Mouse (Mus musculus): ENCODE measurements around the gene Sox6.
A peak's percentile ranks its signal among the peaks of the same experiment; 100 is the strongest.

Sox6 gene

GRCm38 (mm10) chr7:115752121-115752634 is 286.4 kb downstream of the Sox6 start:
- DNase-seq (ENCODE audit: low read depth) = no peak

DNA sequence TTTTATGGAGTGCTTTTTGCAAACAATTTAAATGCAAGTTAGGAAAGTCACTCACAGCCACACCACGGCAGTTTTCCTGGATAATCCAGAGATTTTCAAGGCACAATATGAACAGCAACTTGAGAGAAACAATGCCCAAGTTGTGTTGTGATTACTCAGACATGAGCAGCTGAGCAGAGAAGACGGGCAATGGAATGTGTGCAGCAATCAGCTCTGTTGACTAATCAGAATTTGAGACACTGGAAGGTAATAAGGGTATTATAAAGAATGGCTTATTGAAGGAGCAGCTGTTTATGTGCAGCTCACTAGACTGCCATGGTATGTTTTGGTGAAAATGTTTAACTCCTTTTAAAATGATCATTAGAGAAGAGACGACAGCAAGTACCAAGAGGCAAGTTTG is 287.5 kb downstream of the Sox6 start:
- no peak for DNase-seq (ENCODE audit: low read depth)

GRCm38 (mm10) chr7:115750275-115750825 is 288.2 kb downstream of the Sox6 start:
- no peak for DNase-seq (ENCODE audit: low read depth)

DNA sequence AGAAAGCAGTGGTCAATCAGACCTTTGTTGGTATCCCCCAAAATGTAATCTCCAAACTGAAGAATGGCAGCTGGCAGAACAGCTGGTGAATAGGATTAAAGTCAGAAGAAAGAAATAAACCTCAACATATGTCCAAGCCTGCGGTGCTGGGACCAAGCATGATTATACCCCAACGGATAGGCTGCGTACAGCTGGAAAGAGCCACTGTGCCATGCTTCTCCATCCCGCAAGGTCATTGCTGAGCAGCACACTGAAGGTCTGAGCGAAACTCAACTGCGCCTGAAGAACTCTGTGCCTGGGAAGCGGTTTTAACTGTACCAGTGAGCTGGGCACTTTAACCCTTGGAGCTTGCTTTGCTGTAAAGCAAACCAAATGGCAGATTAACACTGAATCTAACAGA is 291.1 kb downstream of the Sox6 start:
- no peak for DNase-seq (ENCODE audit: low read depth)

DNA sequence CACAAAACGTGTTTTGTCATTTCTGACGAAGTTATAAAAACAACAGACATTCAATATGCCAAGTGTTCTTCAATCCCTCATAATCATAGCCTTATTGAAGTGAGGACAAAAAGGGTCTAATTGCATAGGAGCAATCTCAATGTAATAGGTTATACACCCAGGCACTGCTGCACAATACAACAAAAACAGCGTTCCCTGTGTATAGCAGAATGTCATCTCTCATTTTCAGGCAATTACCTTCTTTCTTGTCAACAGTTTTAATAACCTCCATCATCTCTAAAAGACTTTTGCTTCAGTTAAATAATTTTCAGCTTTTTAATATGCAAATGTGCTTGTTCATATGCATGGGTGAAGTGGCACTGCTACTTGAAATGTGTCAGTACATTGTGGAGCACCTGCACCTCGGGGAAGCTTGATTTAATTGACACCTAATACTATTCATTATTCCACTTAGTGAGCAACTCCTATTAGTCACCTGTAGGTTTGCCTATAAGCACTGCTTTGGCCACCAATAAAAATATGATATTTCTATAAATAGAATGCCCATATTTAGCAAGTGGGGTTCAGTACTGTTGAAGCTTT is 292.8 kb downstream of the Sox6 start:
- DNase-seq (ENCODE audit: low read depth) = no peak

DNA sequence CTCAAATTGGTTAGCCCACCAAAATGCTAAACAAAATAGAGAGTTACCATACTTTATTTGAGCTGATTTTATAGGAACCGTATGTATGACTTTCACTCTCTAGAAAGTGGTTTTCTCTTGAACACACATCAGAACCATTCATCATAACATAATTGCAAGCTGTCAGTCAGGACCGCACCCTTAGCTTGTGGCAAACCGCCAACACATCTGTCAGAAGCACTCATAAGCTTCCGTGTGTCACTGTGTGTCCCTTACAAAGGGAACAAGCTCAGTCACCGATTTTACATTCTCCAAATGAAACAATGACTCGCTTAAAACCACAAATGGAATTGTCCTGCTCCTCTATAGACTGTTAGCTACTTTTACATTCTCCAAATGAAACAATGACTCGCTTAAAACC is 304.5 kb downstream of the Sox6 start:
- DNase-seq (ENCODE audit: low read depth) = peak; percentile 50

GRCm38 (mm10) chr7:115732824-115733223 is 305.8 kb downstream of the Sox6 start:
- no peak for DNase-seq (ENCODE audit: low read depth)

- DNase-seq (ENCODE audit: low read depth) = no peak
Observed at GRCm38 (mm10) chr7:115726776-115727175, 311.8 kb downstream of the Sox6 start.

GRCm38 (mm10) chr7:115724404-115724803 is 314.2 kb downstream of the Sox6 start:
- DNase-seq (ENCODE audit: low read depth) = no peak

DNA sequence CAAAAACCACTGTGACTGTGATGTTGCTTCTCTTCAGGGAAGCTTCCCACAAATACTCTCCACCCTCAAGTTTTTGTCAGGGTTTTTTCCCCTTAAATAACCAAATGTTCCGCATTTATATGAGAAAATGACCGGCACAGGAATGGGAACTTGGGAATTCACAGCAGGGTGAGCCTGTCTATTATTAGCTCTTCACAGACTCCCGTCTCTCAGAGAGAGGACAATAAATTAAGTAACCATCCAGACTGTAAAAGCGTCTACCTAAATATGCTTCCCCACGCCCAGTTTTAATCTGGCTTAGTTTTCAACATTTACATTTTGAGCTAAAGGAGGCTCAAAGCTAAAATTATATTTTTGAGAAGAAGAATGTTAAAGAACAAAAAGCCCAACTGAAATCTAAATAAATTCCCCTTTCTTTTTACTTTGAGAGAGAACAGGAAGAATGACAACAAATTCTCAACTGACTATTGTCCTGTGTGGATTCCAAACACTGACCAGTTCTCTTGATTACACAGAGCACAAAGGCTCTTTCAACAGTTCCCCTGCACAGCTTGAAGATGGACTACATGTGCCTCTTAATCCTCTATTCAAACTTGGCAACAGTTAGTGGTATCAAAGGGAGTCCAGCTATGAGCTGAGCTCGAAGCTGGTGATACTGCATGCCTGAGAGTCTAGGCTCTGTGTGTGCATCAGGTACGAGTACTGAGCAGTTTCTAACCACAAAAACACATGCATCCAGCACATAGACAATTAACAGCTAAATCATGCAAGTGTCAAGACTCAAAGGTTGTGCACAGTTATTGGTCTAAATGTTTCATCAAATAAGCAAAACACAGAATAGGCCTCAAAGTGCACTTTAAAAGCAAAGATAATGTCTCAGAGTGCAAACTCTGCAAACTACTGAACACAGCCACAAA is 316.7 kb downstream of the Sox6 start:
- DNase-seq (ENCODE audit: low read depth) = no peak

GRCm38 (mm10) chr7:115719791-115720190 is 318.8 kb downstream of the Sox6 start:
- DNase-seq (ENCODE audit: low read depth) = no peak

DNA sequence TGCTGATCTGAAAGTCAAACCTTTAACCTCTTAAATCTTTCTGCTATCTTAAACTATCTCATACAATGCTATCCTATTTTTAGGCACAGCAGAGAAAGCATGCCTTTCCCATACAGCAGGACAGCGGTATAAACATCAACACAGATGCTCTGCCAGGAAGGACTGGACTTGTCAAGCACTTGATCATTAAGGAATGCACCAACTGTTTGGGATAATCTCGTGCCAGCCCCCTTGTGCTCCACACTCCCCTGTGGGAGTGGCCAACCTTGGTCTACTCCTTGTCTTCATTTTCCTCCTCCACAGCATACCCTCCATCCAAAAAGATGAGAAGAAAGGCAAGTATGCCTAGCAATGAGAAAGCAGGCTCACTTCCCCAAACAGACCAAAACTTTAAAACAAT is 332.5 kb downstream of the Sox6 start:
- DNase-seq (ENCODE audit: low read depth) = no peak

- no peak for DNase-seq (ENCODE audit: low read depth)
Observed at GRCm38 (mm10) chr7:115698105-115698504, 340.5 kb downstream of the Sox6 start.

GRCm38 (mm10) chr7:115693206-115693605 is 345.4 kb downstream of the Sox6 start:
- no peak for DNase-seq (ENCODE audit: low read depth)

DNA sequence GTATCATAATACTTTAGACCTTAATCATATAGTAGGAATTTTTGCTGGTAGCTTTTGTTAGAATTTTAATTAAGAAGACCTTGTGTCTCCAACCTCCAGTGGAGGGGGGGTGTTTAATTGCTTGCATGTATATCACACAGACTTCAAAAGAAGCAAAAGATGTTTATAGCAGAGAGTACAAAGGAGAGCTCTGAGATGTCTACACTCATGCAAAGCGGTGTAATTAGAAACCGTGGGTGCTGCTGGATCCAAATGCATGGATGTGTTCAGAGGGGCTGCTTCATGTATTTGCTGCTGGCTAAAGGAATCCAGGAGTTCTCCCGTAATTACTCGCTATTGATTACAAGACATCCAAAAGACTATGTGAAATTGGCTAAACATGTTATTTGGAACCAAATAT is 347.5 kb downstream of the Sox6 start:
- DNase-seq (ENCODE audit: low read depth) = no peak

DNA sequence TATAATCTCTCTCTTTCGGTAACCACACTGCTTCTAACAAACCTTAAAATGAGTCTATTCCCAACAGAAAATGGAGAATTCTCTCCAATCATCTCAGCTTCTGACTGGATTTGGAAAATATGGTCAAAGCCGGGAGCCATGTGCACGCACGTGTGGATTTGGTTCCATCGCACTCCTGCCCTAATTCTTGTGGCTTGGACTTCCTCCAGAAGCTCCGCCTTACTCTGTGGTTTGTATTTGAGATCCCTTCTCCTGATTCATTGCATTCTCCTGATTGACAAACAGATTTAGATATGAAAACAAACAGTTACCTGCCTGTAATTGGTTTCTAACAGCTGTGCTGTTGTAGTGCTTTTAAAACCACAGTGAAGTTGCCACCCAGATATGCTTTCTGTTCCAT is 351.9 kb downstream of the Sox6 start:
- no peak for DNase-seq (ENCODE audit: low read depth)

DNA sequence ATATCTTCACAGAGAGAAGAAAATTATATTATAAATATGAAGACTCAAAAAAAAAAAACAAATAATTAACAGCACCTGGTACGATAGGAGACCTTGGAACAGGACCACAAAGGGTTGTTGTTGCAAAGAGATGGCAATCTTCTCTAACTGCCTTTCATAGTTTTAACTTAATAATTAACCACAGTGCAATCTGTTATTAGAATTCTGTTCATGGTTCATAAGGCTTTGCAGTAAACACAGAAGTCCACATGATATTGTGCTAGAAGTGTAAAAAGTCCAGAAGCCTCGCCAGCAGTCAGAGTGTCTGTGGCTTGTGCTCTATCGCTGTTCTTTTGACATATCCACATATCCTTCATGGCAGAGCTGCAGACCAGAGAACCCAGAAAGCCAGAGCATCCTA is 354.5 kb downstream of the Sox6 start:
- no peak for DNase-seq (ENCODE audit: low read depth)

GRCm38 (mm10) chr7:115671749-115672148 is 366.8 kb downstream of the Sox6 start:
- DNase-seq (ENCODE audit: low read depth) = no peak

DNA sequence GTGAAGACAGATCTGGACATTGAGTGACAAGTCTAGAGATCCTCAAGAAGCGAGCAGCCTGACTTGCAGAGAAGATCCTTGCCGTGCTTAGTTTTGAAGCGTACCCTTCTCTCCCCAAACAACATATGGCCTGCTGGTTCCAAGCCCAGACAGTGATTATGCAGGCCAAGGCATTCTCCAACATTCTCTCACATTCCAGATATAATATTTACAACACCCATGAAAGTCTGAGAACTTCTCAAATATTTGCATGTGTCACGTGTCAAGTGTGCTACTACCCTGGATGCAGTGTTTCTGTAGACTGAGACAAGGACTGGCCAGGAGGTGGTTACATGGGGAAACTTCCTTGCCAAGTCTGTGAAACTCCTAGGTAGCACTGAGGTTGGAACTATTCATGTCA is 367.3 kb downstream of the Sox6 start:
- DNase-seq (ENCODE audit: low read depth) = no peak

DNA sequence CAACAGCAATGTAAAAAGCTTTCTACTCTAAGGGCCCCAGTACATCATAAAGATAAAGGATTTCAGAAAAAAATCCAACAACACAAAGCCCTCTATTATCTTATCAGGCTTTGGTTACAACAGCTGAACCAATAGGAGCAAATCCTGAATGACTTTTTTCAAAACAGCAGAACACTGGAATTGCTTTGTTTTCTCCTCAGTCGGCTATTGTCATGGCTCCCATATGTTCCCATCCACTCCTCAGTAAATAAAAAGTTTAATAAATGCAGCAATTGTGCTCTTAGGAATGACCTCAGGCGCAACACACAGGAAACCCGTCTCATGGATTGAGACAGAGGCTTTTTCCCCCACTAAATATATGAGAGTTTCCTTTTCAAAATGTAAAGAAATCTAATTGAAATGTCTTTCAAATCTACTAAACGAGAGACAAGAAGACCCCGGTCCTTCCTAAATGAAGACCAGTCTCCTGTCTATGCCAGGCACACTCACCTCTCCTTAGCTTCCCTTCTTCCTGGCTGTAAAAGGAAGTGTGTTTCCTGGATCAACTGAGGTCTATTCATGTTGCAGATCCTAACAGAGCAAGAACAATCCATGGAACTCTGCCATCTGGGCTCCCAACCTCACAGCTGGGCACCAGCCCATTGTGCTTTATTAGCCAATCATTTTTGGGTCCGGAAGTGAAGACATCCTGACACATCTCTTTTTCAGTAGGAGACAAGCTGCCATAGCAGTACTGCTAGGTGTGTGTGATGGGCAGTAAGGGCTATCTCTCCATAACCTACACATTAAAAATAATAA is 369.2 kb downstream of the Sox6 start:
- DNase-seq (ENCODE audit: low read depth) = no peak

- DNase-seq (ENCODE audit: low read depth) = no peak
Observed at GRCm38 (mm10) chr7:115666686-115667382, 371.8 kb downstream of the Sox6 start.

- no peak for DNase-seq (ENCODE audit: low read depth)
Observed at GRCm38 (mm10) chr7:115663399-115663798, 375.2 kb downstream of the Sox6 start.

Measured in c-Kit-positive CD71-negative TER-119-negative erythroid progenitor cells, embryonic 14.5 days (primary cell).